Mouse (Mus musculus) cerebellum, adult 2 months (tissue): ENCODE data around the gene Rhod.

Experiments used
- CTCF ChIP-seq: fragments of 200-500 bp; IDR thresholded peaks from 2 replicates; pipeline ENCODE4 v1.5.1; 2011; ENCODE audit warnings: low read depth, mild to moderate bottlenecking, control low read depth, low read length, moderate library complexity, borderline replicate concordance; ENCODE audit not compliant: insufficient read depth
- POLR2A ChIP-seq: fragments of 200-500 bp; IDR thresholded peaks from 2 replicates; pipeline ENCODE4 v1.6.1; 2011; ENCODE audit warnings: low read length, control low read depth, borderline replicate concordance; ENCODE audit not compliant: insufficient read depth

DNA sequence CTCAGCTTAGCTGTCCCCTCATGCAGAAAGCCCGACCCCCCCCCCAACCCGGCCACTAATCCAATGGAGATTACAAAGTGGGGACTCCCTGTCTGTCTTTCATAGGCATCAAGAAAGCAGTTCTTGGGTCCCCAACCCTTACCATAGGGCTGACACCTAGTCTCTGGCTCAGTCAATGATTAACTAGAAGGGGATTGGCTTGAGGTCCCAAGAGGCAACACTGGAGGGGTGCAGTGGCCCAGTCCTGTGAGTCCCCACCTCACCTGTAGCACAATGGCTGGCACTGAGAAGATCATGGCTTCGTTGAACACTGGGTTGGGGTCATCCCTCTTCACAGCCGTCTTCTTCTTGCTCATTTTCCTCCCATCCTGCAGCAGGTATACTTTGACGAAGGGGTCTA, 11.4 kb upstream of the Rhod start:
- TF ChIP-seq CTCF, result no peak
- TF ChIP-seq POLR2A, result no peak
